Mouse (Mus musculus): ENCODE measurements around the gene Shox2.

GRCm38 (mm10) chr3:66976889-66977615 lies 4.5 kb downstream of the Shox2 start:
- no peak for TF ChIP-seq CHD2 (IDR thresholded peaks at IDR 0.05; ENCODE audit: low read length)
- no peak for TF ChIP-seq POLR2A (IDR thresholded peaks at IDR 0.05; ENCODE audit: low read depth, low read length)
- TF ChIP-seq CTCF (conservative IDR thresholded peaks at IDR 0.05 in 1 of 2, IDR thresholded peaks at IDR 0.05 in 1 of 2; ENCODE audit: low read depth in 2 of 2, low read length in 2 of 2) = no peak
- no peak for TF ChIP-seq POLR2AphosphoS2 (IDR thresholded peaks at IDR 0.05; ENCODE audit: low read depth, low read length)
- TF ChIP-seq HCFC1 (IDR thresholded peaks at IDR 0.05; ENCODE audit: low read depth, low read length) = no peak
- no peak for TF ChIP-seq ZMIZ1 (IDR thresholded peaks at IDR 0.05; ENCODE audit: low read depth, low read length)
- no peak for TF ChIP-seq USF1 (IDR thresholded peaks at IDR 0.05; ENCODE audit: low read depth, low read length)
- no peak for TF ChIP-seq MAZ (IDR thresholded peaks at IDR 0.05; ENCODE audit: low read depth, low read length)
- no peak for TF ChIP-seq JUND (conservative IDR thresholded peaks at IDR 0.05; ENCODE audit: low read depth, low read length)
- no peak for TF ChIP-seq EP300 (IDR thresholded peaks at IDR 0.05; ENCODE audit: low read length)
- TF ChIP-seq KAT2A (IDR thresholded peaks at IDR 0.05; ENCODE audit: insufficient replicate concordance, low read length) = no peak
